ENCODE assay signal across 8 mouse cellular contexts in the genomic region with DNA sequence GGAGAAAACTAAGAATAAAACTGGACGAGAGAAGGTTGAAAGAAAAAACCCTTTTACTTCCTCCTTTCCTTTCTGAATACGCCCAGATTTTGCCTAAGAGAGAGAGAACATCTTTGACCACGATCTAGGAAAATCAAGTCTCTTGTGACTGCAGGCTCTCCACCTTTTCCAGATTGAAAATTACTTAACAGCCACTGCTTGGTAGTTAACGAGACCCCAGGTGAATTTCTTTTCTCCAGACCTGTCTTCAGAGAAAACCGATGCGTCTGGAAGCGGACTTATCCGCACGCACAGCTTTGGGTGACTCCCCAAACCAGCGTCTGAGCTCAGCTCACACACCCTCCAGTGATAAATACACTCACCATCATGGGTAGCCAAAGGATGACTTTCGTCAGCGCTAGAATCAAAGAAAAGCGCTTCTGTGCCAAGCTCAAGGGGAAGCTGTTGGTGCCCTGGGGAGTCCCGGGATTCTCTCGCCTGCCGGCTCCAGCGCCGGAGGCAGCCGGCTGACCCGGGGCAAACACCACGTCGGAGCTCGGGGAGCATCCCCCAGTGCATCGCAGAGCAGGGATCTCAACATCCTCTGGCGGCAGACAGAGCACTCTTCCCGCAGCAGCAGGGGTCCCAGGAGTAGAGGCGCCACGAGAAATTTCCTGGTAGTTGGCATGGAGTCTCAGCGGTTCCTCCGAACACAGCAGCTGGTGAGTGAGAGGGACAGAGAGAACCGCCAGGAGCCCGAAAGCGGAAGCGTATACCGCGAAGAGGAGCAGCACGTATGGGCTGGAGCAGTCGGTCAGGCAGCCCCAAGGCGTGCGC. TPM values are rescaled to one million over a fixed set of nuclear protein-coding genes. Genes with fewer than 3 reads are reported as not detected.
DNase-seq lines count a peak whose midpoint lies in the region; ATAC-seq and TF ChIP-seq lines count a peak whose summit lies in the region.

No protein-coding gene starts in this region.

- no peak for TF ChIP-seq POLR2A in brain, embryonic 14.5 days (IDR thresholded peaks at IDR 0.05; ENCODE audit: borderline replicate concordance, extremely low read depth, insufficient read depth, insufficient read length, poor library complexity, severe bottlenecking)

- no peak for DNase-seq in kidney, adult 18-20 months
- peak; percentile 64 for DNase-seq in brain, embryonic 14.5 days (ENCODE audit: low read depth)
- DNase-seq in frontal cortex, postnatal 36 days (ENCODE audit: low spot score in 2 of 2) = peak; percentile 33 to 45
- DNase-seq in liver, embryonic 13.5 days = no peak
- peak; percentile 41 for DNase-seq in right cerebral cortex, postnatal 25 days
- DNase-seq in ovary, postnatal 14 days (ENCODE audit: low spot score) = no peak
- DNase-seq in adrenal gland, adult 18-20 months (ENCODE audit: low spot score in 2 of 2) = no peak

- no peak overlapping the region for H3K27ac ChIP-seq in kidney, embryonic 15.5 days
- no peak overlapping the region for H3K27ac ChIP-seq in liver, embryonic 13.5 days

- H3K4me1 ChIP-seq in kidney, embryonic 15.5 days = 0 out of 2 replicates have a peak, but pooled peaks cover 3% of the 10 kb centered on the region
- no peaks in the 10 kb centered on the region for H3K4me1 ChIP-seq in liver, embryonic 13.5 days (replicated peaks)

- no peak overlapping the region for H3K9ac ChIP-seq in kidney, embryonic 15.5 days
- no peak overlapping the region for H3K9ac ChIP-seq in liver, embryonic 13.5 days

- no peak for TF ChIP-seq CTCF in brain, embryonic 14.5 days (IDR thresholded peaks at IDR 0.05; ENCODE audit: borderline replicate concordance, extremely low read depth, insufficient read depth, insufficient read length)

- peak overlapping the region; percentile 36 for H3K4me3 ChIP-seq in kidney, embryonic 15.5 days (replicated peaks)
- H3K4me3 ChIP-seq in liver, embryonic 13.5 days (replicated peaks) = no peak overlapping the region

- H3K27me3 ChIP-seq in kidney, embryonic 15.5 days = peaks cover 25% of the 10 kb centered on the region
- peaks cover 8% of the 10 kb centered on the region for H3K27me3 ChIP-seq in liver, embryonic 13.5 days

- no peaks in the 10 kb centered on the region for H3K9me3 ChIP-seq in kidney, embryonic 15.5 days (replicated peaks)
- no peaks in the 10 kb centered on the region for H3K9me3 ChIP-seq in liver, embryonic 13.5 days (replicated peaks)

- ATAC-seq in kidney, embryonic 15.5 days (replicated peaks; ENCODE audit: low FRiP score) = peak; percentile 75; the same call in 1 of the 2 replicates
- ATAC-seq in liver, embryonic 13.5 days (ENCODE audit: low read depth) = no peak

- peak overlapping the region; percentile 69 for H3K4me2 ChIP-seq in kidney, embryonic 15.5 days
- H3K4me2 ChIP-seq in liver, embryonic 13.5 days = peak overlapping the region; percentile 43

- H3K36me3 ChIP-seq in kidney, embryonic 15.5 days = no peaks in the 10 kb centered on the region
- H3K36me3 ChIP-seq in liver, embryonic 13.5 days = no peaks in the 10 kb centered on the region

- WGBS in kidney, embryonic 15.5 days = 2% methylated on average over 40 of the region's 40 CpGs
- WGBS in liver, embryonic 13.5 days (ENCODE audit: insufficient replicate concordance) = 3% methylated on average over 40 of the region's 40 CpGs

RNA-seq across cellular contexts. Expression of a gene that starts 1.5 kb away (rescaled TPM):
- 0.05 TPM in 1 of 2 replicates, not detected in the other for polyA plus RNA-seq in kidney, embryonic 15.5 days (2015; fragmentation: Nextera tagmentation; extraction: Ambion mirVana)
- polyA plus RNA-seq in brain, embryonic 14.5 days (2012; rRNA removed) = 1.8 and 2.3 TPM in 2 replicates
- polyA plus RNA-seq in liver, embryonic 13.5 days (2015; fragmentation: Nextera tagmentation; extraction: Ambion mirVana) = not detected in 2 replicates
- not detected for total RNA-seq in adrenal gland, adult 18-20 months (2021)

Comparison
In these comparisons a context has a peak if more than half of its experiments do, and no peak if none do; other contexts are left out.
1. DNase-seq: peak in brain, embryonic 14.5 days (single experiment), frontal cortex, postnatal 36 days (2 of 2) and right cerebral cortex, postnatal 25 days (single experiment); none in kidney, adult 18-20 months (single experiment), liver, embryonic 13.5 days (single experiment), ovary, postnatal 14 days (single experiment) and adrenal gland, adult 18-20 months (0 of 2).